Mouse (Mus musculus) myocyte (in vitro differentiated cells): Measurements from ENCODE around the gene Ppp1r13l.

Experiments used
- POLR2A ChIP-seq: IDR thresholded peaks from one replicate; pipeline ENCODE4 v1.6.1; 2011; ENCODE audit warnings: low read depth, mild to moderate bottlenecking, control low read depth, moderate library complexity; ENCODE audit not compliant: insufficient read length
- TCF12 ChIP-seq: IDR thresholded peaks from one replicate; pipeline ENCODE4 v1.6.1; 2011; ENCODE audit warnings: mild to moderate bottlenecking, control low read depth; ENCODE audit not compliant: poor library complexity, insufficient read depth, severe bottlenecking

DNA sequence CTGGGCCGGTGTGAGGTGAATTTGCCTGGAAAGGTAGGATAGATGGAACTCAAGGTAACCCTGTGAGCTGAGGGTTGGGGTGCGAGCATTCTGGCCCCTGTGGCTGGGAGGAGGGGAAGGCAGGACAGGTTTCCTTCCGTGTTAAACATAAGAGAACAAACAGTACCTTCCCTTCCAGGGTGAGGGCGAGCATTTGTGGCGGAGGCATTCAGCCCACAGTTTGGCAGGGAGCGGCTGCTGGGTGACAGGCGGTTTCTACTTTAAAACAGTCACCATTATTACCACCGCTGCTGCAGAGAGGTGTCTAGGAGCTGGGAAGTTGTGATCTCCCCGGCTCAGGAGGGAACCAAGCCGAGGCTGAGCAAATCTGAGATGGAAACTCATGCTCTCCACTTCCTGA is 22.4 kb upstream of the Ppp1r13l start:
- TF ChIP-seq POLR2A (no peak), TCF12 (no peak)
